Mouse (Mus musculus) liver, postnatal 0 days (tissue): ENCODE measurements around the gene Rgp1.
"Not testable (repeated sequence)": the region's sequence is repeated elsewhere in the genome, so short reads cannot be mapped to it uniquely, and the experiment has no call there.

Source experiments
- CTCF ChIP-seq: sonication (generic); IDR thresholded peaks from 2 replicates; pipeline ENCODE4 v1.5.1; 2016; ENCODE audit warnings: antibody characterized with exemption, low read depth
- EP300 ChIP-seq: IDR thresholded peaks from 2 replicates; pipeline ENCODE4 v1.6.1; 2016; ENCODE audit warnings: antibody characterized with exemption, low read depth, mild to moderate bottlenecking

DNA sequence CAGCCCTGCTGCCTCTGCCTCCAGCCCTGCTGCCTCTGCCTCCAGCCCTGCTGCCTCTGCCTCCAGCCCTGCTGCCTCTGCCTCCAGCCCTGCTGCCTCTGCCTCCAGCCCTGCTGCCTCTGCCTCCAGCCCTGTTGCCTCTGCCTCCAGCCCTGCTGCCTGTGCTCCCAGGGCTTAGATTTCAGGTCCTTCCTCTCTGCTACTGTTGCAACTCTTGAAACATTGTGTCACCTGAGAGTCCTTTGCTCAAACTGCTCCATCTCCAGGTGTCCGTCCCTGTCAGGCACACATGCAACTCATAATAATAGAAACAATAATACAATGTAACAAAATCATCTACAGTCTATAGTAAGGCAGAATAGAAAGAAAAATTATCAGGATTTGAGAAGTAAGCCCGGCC, 18.1 kb downstream of the Rgp1 start:
- not testable (repeated sequence) for TF ChIP-seq EP300, CTCF
